Mouse (Mus musculus): ENCODE measurements around the gene Vmn1r94.
"Not testable (repeated sequence)": the region's sequence is repeated elsewhere in the genome, so short reads cannot be mapped to it uniquely, and the experiment has no call there.

Vmn1r94 gene

DNA sequence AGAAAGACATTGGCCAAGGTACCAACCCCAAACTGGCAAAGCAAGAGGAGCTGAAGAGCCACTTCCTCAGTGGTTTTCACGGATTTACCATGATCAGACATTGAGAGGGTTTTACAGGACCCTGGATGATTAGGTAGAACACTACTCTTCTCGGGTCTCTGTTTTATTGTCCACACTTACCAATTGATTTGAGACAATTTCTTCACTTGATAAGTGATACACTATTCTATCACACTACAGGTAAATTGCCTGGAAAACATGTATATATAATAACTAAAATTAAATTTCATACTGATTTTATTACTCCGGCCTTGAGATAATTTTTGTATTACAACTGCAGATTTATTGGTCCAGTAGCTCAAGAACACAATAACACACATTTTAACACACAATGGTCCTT, at the start of gene Vmn1r94:
TSS of gene Vmn1r94 (minus strand) at position 101 of the 400 bp plus-strand sequence.
- not testable (repeated sequence) for DNase-seq (ENCODE audit: low read depth)

DNA sequence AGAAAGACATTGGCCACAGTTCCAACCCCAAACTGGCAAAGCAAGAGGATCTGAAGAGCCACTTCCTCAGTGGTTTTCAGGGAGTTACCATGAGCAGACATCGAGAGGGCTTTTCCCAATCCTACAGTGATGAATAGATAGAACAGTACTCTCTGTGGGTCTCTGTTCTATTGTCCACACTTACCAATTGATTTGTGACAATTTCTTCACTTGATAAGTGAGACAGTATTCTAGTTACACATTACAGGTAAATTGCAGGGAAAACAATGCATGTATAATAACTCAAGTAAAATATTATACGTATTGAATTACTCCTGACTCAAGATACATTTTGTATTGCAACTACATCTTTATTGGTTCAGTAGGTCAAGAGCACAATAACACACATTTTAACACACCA, 37.3 kb upstream of the Vmn1r94 start, which contains the start of gene Gm6164:
TSS of gene Gm6164 (minus strand) at position 101 of the 400 bp plus-strand sequence.
- not testable (repeated sequence) for DNase-seq (ENCODE audit: low read depth)

GRCm38 (mm10) chr7:20193410-20193809, 25.2 kb upstream of the Vmn1r94 start, which contains the start of gene Vmn1r95:
Vmn1r95 (plus strand) TSS chr7:20193710.
- DNase-seq (ENCODE audit: low read depth): not testable (repeated sequence)

GRCm38 (mm10) chr7:20138988-20139387, 29.2 kb downstream of the Vmn1r94 start, which contains the start of gene Vmn1r93:
Vmn1r93 (minus strand) TSS chr7:20139088.
- not testable (repeated sequence) for DNase-seq (ENCODE audit: low read depth)

- DNase-seq (ENCODE audit: low read depth): not testable (repeated sequence)
Observed at GRCm38 (mm10) chr7:20122479-20122878, 45.7 kb downstream of the Vmn1r94 start, which contains the start of gene Gm16442. Gm16442 (minus strand) TSS chr7:20122579.
